Mouse (Mus musculus) limb, embryonic 11.5 days (tissue): ENCODE data around the gene Rnf5. TPM values are rescaled to one million over a fixed set of nuclear protein-coding genes. Genes with fewer than 3 reads are reported as not detected.
A peak's percentile ranks its signal among the peaks of the same experiment; 100 is the strongest.

Experiments used
- ATAC-seq: fragments of 200-750 bp; cut with Nextera tagmentation; 2 replicates; pipeline ENCODE4 v1.8.0; 2017; ENCODE audit warnings: low read depth; ENCODE audit not compliant: insufficient number of reproducible peaks, low FRiP score, low TSS enrichment
- DNase-seq: peaks from one replicate; pipeline ENCODE4 v3.0.0-alpha.2; 2015; ENCODE audit warnings: low spot score
- H3K27ac ChIP-seq: fragments of 300-500 bp; sonication (generic); replicated peaks from 2 replicates; pipeline ENCODE4 v1.5.1; 2014; ENCODE audit warnings: low read depth, mild to moderate bottlenecking, low read length
- H3K27me3 ChIP-seq: fragments of 300-500 bp; sonication (generic); 2 replicates; pipeline ENCODE4 v1.6.1; 2014; ENCODE audit warnings: mild to moderate bottlenecking, low read length, mixed read lengths; ENCODE audit not compliant: control insufficient read depth, insufficient read depth
- H3K36me3 ChIP-seq: fragments of 300-500 bp; sonication (generic); 2 replicates; pipeline ENCODE4 v1.6.1; 2014; ENCODE audit warnings: mild to moderate bottlenecking, low read length, moderate library complexity, mixed read lengths; ENCODE audit not compliant: control insufficient read depth, insufficient read depth
- H3K4me1 ChIP-seq: fragments of 300-500 bp; sonication (generic); 2 replicates; pipeline ENCODE4 v1.6.1; 2014; ENCODE audit warnings: low read length, mixed read lengths; ENCODE audit not compliant: control insufficient read depth, insufficient read depth
- H3K4me2 ChIP-seq: fragments of 300-500 bp; sonication (generic); 2 replicates; pipeline ENCODE4 v1.6.1; 2014; ENCODE audit warnings: low read depth, mild to moderate bottlenecking, moderate library complexity; ENCODE audit not compliant: severe bottlenecking
- H3K4me3 ChIP-seq: fragments of 300-500 bp; sonication (generic); 2 replicates; pipeline ENCODE4 v1.5.1; 2014; ENCODE audit warnings: low read depth, low read length
- H3K9ac ChIP-seq: fragments of 300-500 bp; sonication (generic); 2 replicates; pipeline ENCODE4 v1.6.1; 2014; ENCODE audit warnings: mild to moderate bottlenecking, low read length
- H3K9me3 ChIP-seq: fragments of 300-500 bp; sonication (generic); 2 replicates; pipeline ENCODE4 v1.6.1; 2016; ENCODE audit warnings: low read length; ENCODE audit not compliant: control insufficient read depth
- WGBS: fragments of 180-500 bp; shearing (Covaris S2); extraction: QIAGEN DNeasy Blood & Tissue Kit; methylation state at CpG from one replicate; pipeline ENCODE4 v1.1.7; 2014; 5-methylcytosine and 5-hydroxymethylcytosine counted together
- polyA plus RNA-seq: library from polyadenylated mRNA; unstranded; fragments of >200 nt; fragmentation: Nextera tagmentation; extraction: Ambion mirVana; gene quantifications from 2 replicates; pipeline ENCODE4 v1.2.1, GENCODE M21; 2014

Gene Rnf5
- polyA plus RNA-seq, 1 experiment from 2014 or later: 111 TPM

DNA sequence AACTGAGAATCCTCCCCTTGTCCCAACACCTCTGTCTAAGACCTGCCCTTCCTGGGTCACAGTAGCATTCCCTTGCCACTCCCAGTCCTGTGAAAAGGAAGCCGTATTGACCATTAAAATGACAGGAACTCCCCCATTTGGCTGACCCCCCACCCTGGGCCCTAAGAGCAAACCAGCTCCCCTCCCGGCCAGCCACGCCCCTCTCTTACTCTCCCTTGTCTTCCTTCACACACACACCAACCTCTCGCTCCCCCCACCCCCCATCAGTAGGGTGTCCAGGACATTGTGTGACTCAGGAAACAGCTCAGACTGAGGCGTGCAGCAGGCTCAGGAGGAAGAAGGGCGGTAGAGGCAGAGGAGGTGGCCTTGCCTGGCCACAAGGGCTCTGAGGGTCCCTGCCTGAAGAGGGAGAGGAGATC lies 39.5 kb downstream of the Rnf5 start, which contains the start of gene Notch4:
Notch4 (plus strand) TSS at position 266 of the 419 bp plus-strand sequence.
- DNase-seq (no peak), ATAC-seq (no peak)
- Histone ChIP-seq H3K27ac (no peak within 1 kb of the TSS), H3K4me1 (peaks cover 14% of the 10 kb centered on the region; the same call in 1 of the 2 replicates), H3K4me2 (peak within 1 kb of the TSS; percentile 27), H3K27me3 (peaks cover 2% of the 10 kb centered on the region), H3K4me3 (no peak within 1 kb of the TSS), H3K9ac (peak within 1 kb of the TSS; percentile 27; the same call in 1 of the 2 replicates), H3K36me3 (no peaks in the 10 kb centered on the region), H3K9me3 (no peaks in the 10 kb centered on the region)
- 3% methylated on average over 6 of the region's 6 CpGs for WGBS

- no peaks in the 10 kb centered on the region for H3K9me3 ChIP-seq
- no peak overlapping the region for H3K4me2 ChIP-seq
- 75% methylated on average over 11 of the region's 11 CpGs for WGBS
- DNase-seq (no peak), ATAC-seq (no peak)
- no peak overlapping the region for H3K27ac ChIP-seq
- no peak overlapping the region for H3K4me3 ChIP-seq
- H3K9ac ChIP-seq: no peak overlapping the region
- H3K27me3 ChIP-seq: peaks cover 2% of the 10 kb centered on the region
- no peaks in the 10 kb centered on the region for H3K36me3 ChIP-seq
- H3K4me1 ChIP-seq: peaks cover 14% of the 10 kb centered on the region; the same call in 1 of the 2 replicates
These were observed 40.1 kb downstream of the Rnf5 start for GRCm38 (mm10) chr17:34563354-34563753.

DNA sequence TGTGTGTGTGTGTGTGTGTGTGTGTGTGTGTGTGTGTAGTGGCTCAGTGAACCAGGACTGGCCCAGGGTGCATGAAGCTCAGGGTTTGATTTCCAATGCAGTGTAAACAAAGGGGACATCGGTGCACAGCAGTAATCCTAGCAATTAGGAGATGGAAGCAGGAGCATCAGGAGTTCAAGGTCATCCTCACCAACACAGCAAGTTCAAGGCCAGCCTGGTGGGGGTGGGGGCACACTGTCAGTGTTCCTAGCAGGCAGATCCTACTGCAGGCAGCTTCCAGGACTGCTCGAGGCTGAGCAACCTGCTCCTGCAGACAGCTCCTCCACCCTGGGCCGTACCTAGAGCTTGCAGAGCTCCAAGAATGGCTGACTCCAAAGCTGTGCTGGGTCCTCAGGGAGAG lies 40.9 kb downstream of the Rnf5 start:
- H3K9ac ChIP-seq: no peak overlapping the region
- no peak overlapping the region for H3K4me3 ChIP-seq
- H3K27ac ChIP-seq: no peak overlapping the region
- DNase-seq: no peak
- H3K9me3 ChIP-seq: no peaks in the 10 kb centered on the region
- 64% methylated on average over 3 of the region's 3 CpGs for WGBS
- H3K4me2 ChIP-seq: no peak overlapping the region
- H3K27me3 ChIP-seq: peaks cover 2% of the 10 kb centered on the region
- no peaks in the 10 kb centered on the region for H3K36me3 ChIP-seq
- no peak for ATAC-seq
- H3K4me1 ChIP-seq: peaks cover 14% of the 10 kb centered on the region; the same call in 1 of the 2 replicates

- no peak overlapping the region for H3K4me3 ChIP-seq
- H3K4me1 ChIP-seq: peaks cover 14% of the 10 kb centered on the region; the same call in 1 of the 2 replicates
- H3K9ac ChIP-seq: no peak overlapping the region
- DNase-seq (no peak), ATAC-seq (no peak)
- H3K27me3 ChIP-seq: peaks cover 2% of the 10 kb centered on the region
- 56% methylated on average over 8 of the region's 8 CpGs for WGBS
- H3K36me3 ChIP-seq: no peaks in the 10 kb centered on the region
- H3K27ac ChIP-seq: no peak overlapping the region
- H3K9me3 ChIP-seq: no peaks in the 10 kb centered on the region
- no peak overlapping the region for H3K4me2 ChIP-seq
These were observed 42.3 kb downstream of the Rnf5 start for GRCm38 (mm10) chr17:34561200-34561599.

DNA sequence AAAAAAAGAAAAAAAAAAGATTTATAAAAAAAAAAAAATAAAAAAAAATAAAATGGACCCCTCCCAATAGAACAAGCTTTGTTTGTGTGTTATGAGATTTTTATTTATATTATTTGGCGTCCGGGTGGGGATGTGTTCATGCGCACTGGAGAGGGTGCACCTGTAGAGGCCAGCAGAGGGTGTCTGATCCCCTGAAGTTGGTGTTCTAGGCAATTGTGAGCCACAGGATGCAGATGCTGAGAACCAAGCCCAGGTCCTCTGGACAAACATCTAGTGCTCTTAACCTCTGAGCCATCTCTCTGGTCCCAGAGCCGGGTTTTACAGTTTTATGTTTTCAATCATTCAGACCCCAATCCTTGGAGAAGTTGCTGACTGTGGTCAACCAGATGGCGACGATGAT lies 43.1 kb downstream of the Rnf5 start:
- Histone ChIP-seq H3K9ac (no peak overlapping the region), H3K36me3 (no peaks in the 10 kb centered on the region), H3K27ac (no peak overlapping the region), H3K27me3 (no peaks in the 10 kb centered on the region; the same call in 1 of the 2 replicates), H3K4me1 (peaks cover 14% of the 10 kb centered on the region; the same call in 1 of the 2 replicates), H3K4me3 (no peak overlapping the region), H3K4me2 (no peak overlapping the region), H3K9me3 (no peaks in the 10 kb centered on the region)
- DNase-seq (no peak), ATAC-seq (no peak)
- WGBS: 91% methylated on average over 6 of the region's 6 CpGs

DNA sequence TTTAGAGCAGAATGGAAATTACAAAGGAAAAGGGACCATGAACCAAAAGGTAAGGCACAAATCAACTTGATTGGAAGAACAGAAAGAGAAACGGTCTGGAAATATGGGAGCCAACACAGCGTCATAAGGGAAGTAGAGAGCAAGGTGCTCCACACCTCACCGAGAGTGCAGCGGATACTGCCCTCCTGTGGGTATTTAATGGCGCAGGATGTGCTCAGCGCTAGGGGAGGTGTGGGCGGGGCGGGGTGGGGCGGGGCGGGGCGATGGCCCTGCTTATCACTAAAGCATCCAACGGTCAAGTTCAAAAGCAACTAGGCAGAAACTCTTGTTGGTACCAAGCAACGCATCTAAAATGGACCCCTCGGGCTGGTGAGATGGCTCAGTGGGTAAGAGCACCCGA lies 43.6 kb downstream of the Rnf5 start:
- WGBS: 23% methylated on average over 15 of the region's 15 CpGs
- Histone ChIP-seq H3K27me3 (no peaks in the 10 kb centered on the region; the same call in 1 of the 2 replicates), H3K4me2 (no peak overlapping the region), H3K36me3 (no peaks in the 10 kb centered on the region), H3K9ac (no peak overlapping the region), H3K9me3 (no peaks in the 10 kb centered on the region), H3K4me1 (peaks cover 11% of the 10 kb centered on the region; the same call in 1 of the 2 replicates), H3K4me3 (no peak overlapping the region), H3K27ac (no peak overlapping the region)
- DNase-seq: no peak
- ATAC-seq: no peak

- Histone ChIP-seq H3K4me1 (peaks cover 4% of the 10 kb centered on the region; the same call in 1 of the 2 replicates), H3K27me3 (no peaks in the 10 kb centered on the region), H3K9me3 (no peaks in the 10 kb centered on the region), H3K9ac (no peak overlapping the region), H3K4me3 (no peak overlapping the region), H3K4me2 (no peak overlapping the region), H3K36me3 (no peaks in the 10 kb centered on the region), H3K27ac (no peak overlapping the region)
- DNase-seq: no peak
- no peak for ATAC-seq
- 87% methylated on average over 7 of the region's 7 CpGs for WGBS
These were observed 44.4 kb downstream of the Rnf5 start for GRCm38 (mm10) chr17:34559116-34559515.

DNA sequence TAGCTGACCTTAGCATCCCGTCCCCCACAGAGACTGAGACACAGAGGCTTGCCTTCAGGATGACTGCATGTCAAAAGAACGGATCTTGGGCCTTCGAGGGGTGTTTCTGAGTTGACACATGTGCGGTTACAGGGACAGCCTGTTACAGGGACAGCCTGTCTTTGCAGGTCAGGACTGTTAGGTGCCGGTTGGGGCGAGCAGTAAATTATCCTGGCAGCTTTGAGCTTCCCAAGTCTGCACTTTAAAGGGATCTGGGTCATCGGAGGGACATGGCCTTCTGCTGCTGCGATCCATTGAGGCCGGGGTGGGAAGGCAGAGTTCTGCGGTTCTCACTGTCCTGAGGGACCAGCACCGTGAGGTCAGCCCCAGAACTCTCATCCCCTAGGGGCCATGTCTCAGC lies 46.1 kb downstream of the Rnf5 start:
- DNase-seq: no peak
- Histone ChIP-seq H3K9me3 (no peaks in the 10 kb centered on the region), H3K36me3 (no peaks in the 10 kb centered on the region), H3K27me3 (no peaks in the 10 kb centered on the region), H3K4me2 (no peak overlapping the region), H3K9ac (no peak overlapping the region), H3K4me1 (no peaks in the 10 kb centered on the region), H3K27ac (no peak overlapping the region), H3K4me3 (no peak overlapping the region)
- ATAC-seq: no peak
- 41% methylated on average over 11 of the region's 11 CpGs for WGBS

DNA sequence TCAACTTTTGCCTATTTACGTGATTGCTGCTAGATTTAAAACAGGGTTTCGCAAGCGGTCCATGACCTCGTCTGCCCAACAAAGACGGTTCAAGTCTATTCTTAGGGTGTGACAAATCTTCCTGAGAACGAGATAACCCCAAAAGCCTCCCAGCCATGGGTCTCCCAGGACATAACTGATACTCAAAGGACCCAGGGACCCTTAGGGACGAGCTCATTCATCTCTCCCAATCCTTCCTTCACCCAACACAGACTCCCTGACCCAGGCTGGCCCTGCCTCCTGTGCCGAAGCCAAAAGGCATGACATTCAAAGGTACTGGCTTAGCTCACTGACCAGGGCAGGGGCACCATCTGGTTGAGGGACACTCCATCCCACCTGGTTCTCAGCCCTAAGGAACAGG lies 47.1 kb downstream of the Rnf5 start:
- no peaks in the 10 kb centered on the region for H3K27me3 ChIP-seq
- no peak for DNase-seq
- WGBS: 86% methylated on average over 8 of the region's 8 CpGs
- H3K4me2 ChIP-seq: no peak overlapping the region
- H3K9me3 ChIP-seq: no peaks in the 10 kb centered on the region
- ATAC-seq: no peak
- no peaks in the 10 kb centered on the region for H3K4me1 ChIP-seq
- no peak overlapping the region for H3K4me3 ChIP-seq
- H3K27ac ChIP-seq: no peak overlapping the region
- no peak overlapping the region for H3K9ac ChIP-seq
- H3K36me3 ChIP-seq: no peaks in the 10 kb centered on the region
